Mouse (Mus musculus): ENCODE results near the gene Abhd4.

DNA sequence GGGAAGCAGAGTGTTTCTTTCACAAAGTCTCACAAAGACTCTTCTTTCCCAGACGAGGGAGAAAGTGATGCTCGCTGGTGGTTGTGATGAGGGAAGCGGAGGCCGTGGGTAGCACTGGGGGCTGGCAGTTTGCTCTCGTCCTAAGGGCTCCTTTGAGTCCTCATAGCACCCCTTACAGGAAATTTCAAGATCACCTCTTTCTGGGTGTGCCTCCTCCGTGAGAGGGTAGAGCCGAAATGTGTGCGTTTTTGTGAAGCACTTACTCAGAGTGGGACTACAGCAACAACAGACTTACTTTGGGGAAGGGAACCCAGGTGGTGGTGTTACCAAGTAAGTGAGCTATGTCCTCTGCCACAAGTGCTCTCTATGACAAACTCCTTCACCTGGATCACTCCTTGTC is 42.8 kb upstream of the Abhd4 start:
- TF ChIP-seq CTCF (IDR thresholded peaks at IDR 0.05; ENCODE audit: insufficient read depth, low read length), result no peak
- TF ChIP-seq POLR2A (IDR thresholded peaks at IDR 0.05; ENCODE audit: borderline replicate concordance, extremely low read depth, low read depth, low read length), result no peak

All from lung, adult 2 months (tissue).